Mouse (Mus musculus) hindbrain, embryonic 13.5 days (tissue): ENCODE data around the gene Arl10. TPM values are rescaled to one million over a fixed set of nuclear protein-coding genes. Genes with fewer than 3 reads are reported as not detected.

ENCODE experiments used
- microRNA-seq: library from miRNA; unstranded; fragments of <30 nt; microRNA quantifications from one replicate; pipeline ENCODE4, GENCODE M21; 2016
- polyA plus RNA-seq: library from polyadenylated mRNA; unstranded; fragments of >200 nt; fragmentation: Nextera tagmentation; extraction: Ambion mirVana; gene quantifications from 2 replicates; pipeline ENCODE4 v1.2.1, GENCODE M21; 2015

Arl10 gene
- polyA plus RNA-seq, 1 experiment from 2014 or later: 76.2 TPM

Small RNAs within 50 kb of the gene (microRNA-seq; reads per million reads assigned to microRNA genes)
- not detected for gene Gm24195

Other genes starting within 250 kb of the Arl10 start
- 15.8 and 21.2 TPM in 2 replicates for gene Cplx2, start 203.7 kb upstream of the Arl10 start, polyA plus RNA-seq
- gene Thoc3, start 106.2 kb upstream of the Arl10 start, polyA plus RNA-seq: 94.5 and 105 TPM in 2 replicates
- 21.0 and 21.4 TPM in 2 replicates for gene Simc1, start 71.2 kb upstream of the Arl10 start, polyA plus RNA-seq
- gene 4833439L19Rik, start 9.6 kb upstream of the Arl10 start, polyA plus RNA-seq: 239 and 245 TPM in 2 replicates
- 53.0 and 53.1 TPM in 2 replicates for gene Nop16, start 15.1 kb downstream of the Arl10 start, polyA plus RNA-seq
- gene Higd2a, start 15.2 kb downstream of the Arl10 start, polyA plus RNA-seq: 232 and 248 TPM in 2 replicates
- gene Cltb, start 36.3 kb downstream of the Arl10 start, polyA plus RNA-seq: 132 and 135 TPM in 2 replicates
- gene Faf2, start 46.8 kb downstream of the Arl10 start, polyA plus RNA-seq: 68.9 and 71.5 TPM in 2 replicates
- 86.8 and 87.6 TPM in 2 replicates for gene Rnf44, start 118.9 kb downstream of the Arl10 start, polyA plus RNA-seq
- gene Cdhr2, start 126.4 kb downstream of the Arl10 start, polyA plus RNA-seq: 0.08 and 0.14 TPM in 2 replicates
- 6.5 and 6.9 TPM in 2 replicates for gene Gprin1, start 174.9 kb downstream of the Arl10 start, polyA plus RNA-seq
- 18.7 and 20.8 TPM in 2 replicates for gene Sncb, start 191.6 kb downstream of the Arl10 start, polyA plus RNA-seq
- gene Eif4e1b, start 209.0 kb downstream of the Arl10 start, polyA plus RNA-seq: not detected in 2 replicates
- gene Tspan17, start 214.4 kb downstream of the Arl10 start, polyA plus RNA-seq: 50.4 and 54.0 TPM in 2 replicates